Mouse (Mus musculus): Measurements from ENCODE around the gene Cerkl. TPM values are rescaled to one million over a fixed set of nuclear protein-coding genes. Genes with fewer than 3 reads are reported as not detected.
A peak's percentile ranks its signal among the peaks of the same experiment; 100 is the strongest.

Cerkl gene
- total and polyA plus RNA-seq, 2 experiments = 2.7 to 6.2 TPM

GRCm38 (mm10) chr2:79399234-79400000 lies 57.2 kb downstream of the Cerkl start:
- Histone ChIP-seq H3K27ac (replicated peaks; ENCODE audit: insufficient read depth, low read depth, low read length) (no peak overlapping the region), H3K79me2 (ENCODE audit: control insufficient read depth, insufficient read depth, low read length) (no peaks in the 10 kb centered on the region), H3K4me1 (ENCODE audit: control insufficient read depth, insufficient read depth, low read length) (no peaks in the 10 kb centered on the region), H3K27me3 (ENCODE audit: control insufficient read depth, insufficient read depth, low read length) (no peaks in the 10 kb centered on the region), H3K4me3 (ENCODE audit: insufficient read depth, low read depth, low read length) (no peak overlapping the region), H3K9ac (ENCODE audit: low read depth, low read length) (no peak overlapping the region), H3K36me3 (ENCODE audit: control insufficient read depth, insufficient read depth, low read length) (no peaks in the 10 kb centered on the region)
- no peak for TF ChIP-seq POLR2A (IDR thresholded peaks at IDR 0.05; ENCODE audit: extremely low read depth, insufficient read depth, low read length)
- TF ChIP-seq CTCF (IDR thresholded peaks at IDR 0.05; ENCODE audit: low read depth, low read length) = no peak
- no peak for DNase-seq (ENCODE audit: extremely low read depth, low read depth, low spot score)
- WGBS = 71% methylated on average over 8 of the region's 8 CpGs

GRCm38 (mm10) chr2:79398831-79399230 lies 57.8 kb downstream of the Cerkl start:
- Histone ChIP-seq H3K27me3 (ENCODE audit: control insufficient read depth, insufficient read depth, low read length) (no peaks in the 10 kb centered on the region), H3K4me3 (ENCODE audit: insufficient read depth, low read depth, low read length) (no peak overlapping the region), H3K27ac (replicated peaks; ENCODE audit: insufficient read depth, low read depth, low read length) (no peak overlapping the region), H3K79me2 (ENCODE audit: control insufficient read depth, insufficient read depth, low read length) (no peaks in the 10 kb centered on the region), H3K36me3 (ENCODE audit: control insufficient read depth, insufficient read depth, low read length) (no peaks in the 10 kb centered on the region), H3K9ac (ENCODE audit: low read depth, low read length) (no peak overlapping the region), H3K4me1 (ENCODE audit: control insufficient read depth, insufficient read depth, low read length) (no peaks in the 10 kb centered on the region)
- 78% methylated on average over 5 of the region's 5 CpGs for WGBS
- no peak for DNase-seq (ENCODE audit: extremely low read depth, low read depth, low spot score)
- TF ChIP-seq CTCF (IDR thresholded peaks at IDR 0.05; ENCODE audit: low read depth, low read length) (no peak), POLR2A (IDR thresholded peaks at IDR 0.05; ENCODE audit: extremely low read depth, insufficient read depth, low read length) (no peak)

GRCm38 (mm10) chr2:79398343-79398742 lies 58.2 kb downstream of the Cerkl start:
- no peak for DNase-seq (ENCODE audit: extremely low read depth, low read depth, low spot score)
- no peak overlapping the region for H3K9ac ChIP-seq (ENCODE audit: low read depth, low read length)
- no peak overlapping the region for H3K4me3 ChIP-seq (ENCODE audit: insufficient read depth, low read depth, low read length)
- WGBS = 51% methylated on average over 2 of the region's 2 CpGs
- no peaks in the 10 kb centered on the region for H3K27me3 ChIP-seq (ENCODE audit: control insufficient read depth, insufficient read depth, low read length)
- no peaks in the 10 kb centered on the region for H3K36me3 ChIP-seq (ENCODE audit: control insufficient read depth, insufficient read depth, low read length)
- no peaks in the 10 kb centered on the region for H3K4me1 ChIP-seq (ENCODE audit: control insufficient read depth, insufficient read depth, low read length)
- H3K27ac ChIP-seq (replicated peaks; ENCODE audit: insufficient read depth, low read depth, low read length) = no peak overlapping the region
- no peak for TF ChIP-seq POLR2A (IDR thresholded peaks at IDR 0.05; ENCODE audit: extremely low read depth, insufficient read depth, low read length)
- TF ChIP-seq CTCF (IDR thresholded peaks at IDR 0.05; ENCODE audit: low read depth, low read length) = no peak
- no peaks in the 10 kb centered on the region for H3K79me2 ChIP-seq (ENCODE audit: control insufficient read depth, insufficient read depth, low read length)

DNA sequence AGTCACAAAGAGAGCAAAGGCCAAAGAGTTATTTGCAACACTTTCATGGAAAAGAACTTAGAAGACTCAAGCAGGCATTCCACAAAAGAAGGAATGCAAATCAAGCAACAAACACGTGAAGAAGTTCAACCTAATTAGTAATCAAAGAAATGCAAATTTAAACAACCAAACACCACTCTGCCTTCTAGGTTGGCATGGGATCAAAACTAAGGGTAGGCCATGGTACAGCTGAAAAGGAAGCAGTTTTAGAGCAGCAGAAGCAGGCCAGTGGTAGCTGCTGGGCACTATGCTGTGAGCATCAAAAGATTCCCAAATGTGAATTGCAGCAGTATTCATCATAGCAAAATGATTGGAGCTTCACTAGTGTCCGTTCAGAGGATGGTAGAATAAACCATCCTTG lies 59.5 kb downstream of the Cerkl start:
- Histone ChIP-seq H3K9ac (ENCODE audit: low read depth, low read length) (no peak overlapping the region), H3K36me3 (ENCODE audit: control insufficient read depth, insufficient read depth, low read length) (no peaks in the 10 kb centered on the region), H3K79me2 (ENCODE audit: control insufficient read depth, insufficient read depth, low read length) (no peaks in the 10 kb centered on the region), H3K4me1 (ENCODE audit: control insufficient read depth, insufficient read depth, low read length) (no peaks in the 10 kb centered on the region), H3K27ac (replicated peaks; ENCODE audit: insufficient read depth, low read depth, low read length) (no peak overlapping the region), H3K27me3 (ENCODE audit: control insufficient read depth, insufficient read depth, low read length) (no peaks in the 10 kb centered on the region), H3K4me3 (ENCODE audit: insufficient read depth, low read depth, low read length) (no peak overlapping the region)
- DNase-seq (ENCODE audit: extremely low read depth, low read depth, low spot score) = no peak
- WGBS = 76% methylated on average over 2 of the region's 2 CpGs
- TF ChIP-seq POLR2A (IDR thresholded peaks at IDR 0.05; ENCODE audit: extremely low read depth, insufficient read depth, low read length) (no peak), CTCF (IDR thresholded peaks at IDR 0.05; ENCODE audit: low read depth, low read length) (no peak)

- peak; percentile 76 for DNase-seq (ENCODE audit: extremely low read depth, low read depth, low spot score)
- Histone ChIP-seq H3K4me3 (ENCODE audit: insufficient read depth, low read depth, low read length) (no peak overlapping the region), H3K4me1 (ENCODE audit: control insufficient read depth, insufficient read depth, low read length) (peaks cover 8% of the 10 kb centered on the region; the same call in 1 of the 2 replicates), H3K36me3 (ENCODE audit: control insufficient read depth, insufficient read depth, low read length) (no peaks in the 10 kb centered on the region), H3K27ac (replicated peaks; ENCODE audit: insufficient read depth, low read depth, low read length) (peak overlapping the region; percentile 31; the same call in 1 of the 2 replicates), H3K27me3 (ENCODE audit: control insufficient read depth, insufficient read depth, low read length) (no peaks in the 10 kb centered on the region), H3K79me2 (ENCODE audit: control insufficient read depth, insufficient read depth, low read length) (no peaks in the 10 kb centered on the region), H3K9ac (ENCODE audit: low read depth, low read length) (no peak overlapping the region)
- 15% methylated on average over 12 of the region's 12 CpGs for WGBS
- TF ChIP-seq POLR2A (IDR thresholded peaks at IDR 0.05; ENCODE audit: extremely low read depth, insufficient read depth, low read length) (no peak), CTCF (IDR thresholded peaks at IDR 0.05; ENCODE audit: low read depth, low read length) (no peak)
Observed at GRCm38 (mm10) chr2:79379087-79380041, 77.2 kb downstream of the Cerkl start.

All from liver, adult 2 months (tissue).